Mouse (Mus musculus): ENCODE measurements around the gene Lpar5.
A peak's percentile ranks its signal among the peaks of the same experiment; 100 is the strongest.

The Lpar5 gene

DNA sequence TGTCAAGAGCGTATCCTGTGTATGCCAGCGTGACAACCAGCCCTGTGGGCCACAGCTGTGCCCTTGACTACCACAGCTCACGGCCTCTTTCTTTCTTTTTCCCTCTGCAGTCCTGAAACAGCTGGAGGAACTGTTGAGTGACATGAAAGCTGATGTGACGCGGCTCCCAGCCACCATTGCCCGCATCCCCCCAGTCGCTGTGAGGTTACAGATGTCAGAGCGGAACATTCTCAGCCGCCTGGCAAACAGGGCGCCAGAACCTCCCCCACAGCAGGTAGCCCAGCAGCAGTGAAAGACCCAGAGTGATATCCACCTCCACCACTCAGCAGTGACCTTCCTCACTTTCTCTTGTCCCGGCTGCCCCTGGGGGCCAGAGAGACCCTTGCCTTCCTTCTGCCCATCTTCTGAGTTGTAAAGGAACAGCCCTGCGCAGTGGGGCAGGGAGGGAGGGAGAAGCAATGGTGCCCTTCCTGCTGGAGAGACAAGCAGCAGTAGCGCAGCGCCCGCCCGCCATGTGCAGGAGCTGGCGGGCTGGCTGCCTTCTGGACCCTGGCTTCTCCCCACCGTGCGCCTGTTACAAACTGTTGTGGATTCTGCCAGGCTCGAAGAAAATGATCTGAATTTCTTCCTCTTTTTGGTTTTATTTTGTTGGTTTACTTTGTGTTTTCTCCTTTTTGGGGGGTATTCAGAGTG is 62.1 kb downstream of the Lpar5 start:
- no peak for DNase-seq (ENCODE audit: low spot score)

DNA sequence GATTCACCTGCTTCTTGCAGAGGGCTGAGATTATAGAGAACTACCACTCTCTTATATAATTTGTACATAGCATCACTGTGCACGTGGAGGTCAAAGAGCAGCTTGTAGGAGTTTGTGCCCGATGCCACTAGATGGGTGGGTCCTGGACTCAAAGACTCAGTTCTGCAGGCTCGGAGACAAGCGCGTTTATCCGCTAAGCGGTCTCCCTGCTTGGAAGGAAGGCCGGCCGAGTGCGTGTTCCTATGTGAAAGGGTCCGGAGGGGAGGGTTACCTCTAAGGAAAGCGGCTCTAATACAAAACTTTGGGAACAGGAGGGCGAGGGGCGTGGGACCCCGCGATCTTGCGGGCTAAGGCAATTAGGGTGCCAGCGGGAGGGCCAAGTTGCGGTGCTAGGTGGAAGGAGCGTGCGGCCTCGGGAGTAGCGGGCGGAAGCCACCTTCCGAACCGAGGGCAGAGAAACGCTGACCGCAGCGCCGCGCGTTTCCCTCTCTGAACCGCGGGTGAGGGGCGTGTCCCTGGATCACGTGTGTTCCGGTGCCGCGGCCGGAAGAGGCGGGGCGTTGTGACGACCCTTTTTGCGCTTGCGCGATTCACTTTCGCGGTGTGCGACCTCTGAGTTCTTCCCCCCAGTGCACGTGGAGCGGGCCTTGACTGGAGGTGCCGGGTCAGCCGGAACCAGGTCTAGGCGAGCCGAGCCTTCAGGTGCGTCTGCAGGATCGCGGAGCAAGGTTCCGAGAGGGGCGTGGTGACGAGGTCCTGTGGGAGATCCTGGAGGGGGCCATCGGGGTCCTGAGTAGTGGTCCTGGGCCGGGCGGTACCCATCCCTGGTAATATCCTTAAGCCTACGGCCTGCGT is 63.8 kb downstream of the Lpar5 start, which contains the start of gene Nop2:
Gene Nop2 (plus strand): TSS at position 608 of the 855 bp plus-strand sequence.
- DNase-seq (ENCODE audit: low spot score), result peak; percentile 80
